Mouse (Mus musculus): Measurements from ENCODE around the gene Atxn1.

Gene Atxn1

GRCm38 (mm10) chr13:45514115-45514514 lies 450.7 kb downstream of the Atxn1 start:
- DNase-seq = no peak

- no peak for DNase-seq
These were observed 451.5 kb downstream of the Atxn1 start for GRCm38 (mm10) chr13:45513009-45513984.

- peak; percentile 64 to 80 for DNase-seq
These were observed 452.3 kb downstream of the Atxn1 start for GRCm38 (mm10) chr13:45512531-45512930.

GRCm38 (mm10) chr13:45511706-45512435 lies 452.9 kb downstream of the Atxn1 start:
- no peak for DNase-seq

- no peak for DNase-seq
These were observed 455.4 kb downstream of the Atxn1 start for GRCm38 (mm10) chr13:45509366-45509765.

GRCm38 (mm10) chr13:45508495-45508894 lies 456.3 kb downstream of the Atxn1 start:
- DNase-seq = peak; percentile 82 to 91

- peak; percentile 91 to 93 for DNase-seq
These were observed 457.3 kb downstream of the Atxn1 start, which contains the start of gene Gmpr for GRCm38 (mm10) chr13:45507274-45508229. Gmpr (plus strand) TSS chr13:45507444.

- no peak for DNase-seq
These were observed 459.3 kb downstream of the Atxn1 start for GRCm38 (mm10) chr13:45505546-45505945.

- no peak for DNase-seq
These were observed 462.0 kb downstream of the Atxn1 start for GRCm38 (mm10) chr13:45502791-45503190.

GRCm38 (mm10) chr13:45499906-45500305 lies 464.9 kb downstream of the Atxn1 start:
- DNase-seq = no peak

Data from kidney, postnatal 25 days (tissue).